Mouse (Mus musculus): ENCODE data around the gene Carmil2. TPM values are rescaled to one million over a fixed set of nuclear protein-coding genes. Genes with fewer than 3 reads are reported as not detected.

Carmil2 gene
- under 1 TPM; 0.18 to 0.35 TPM for total RNA-seq (2021)
- long read RNA-seq, experiment 1, partial matches to known transcripts, result 0 of 2 reads
- long read RNA-seq, experiment 1, other reads (novel, unspliced or antisense), result 2 of 2 reads
- long read RNA-seq, experiment 2, partial matches to known transcripts, result 0 of 1 reads
- long read RNA-seq, experiment 2, other reads (novel, unspliced or antisense), result 1 of 1 reads

DNA sequence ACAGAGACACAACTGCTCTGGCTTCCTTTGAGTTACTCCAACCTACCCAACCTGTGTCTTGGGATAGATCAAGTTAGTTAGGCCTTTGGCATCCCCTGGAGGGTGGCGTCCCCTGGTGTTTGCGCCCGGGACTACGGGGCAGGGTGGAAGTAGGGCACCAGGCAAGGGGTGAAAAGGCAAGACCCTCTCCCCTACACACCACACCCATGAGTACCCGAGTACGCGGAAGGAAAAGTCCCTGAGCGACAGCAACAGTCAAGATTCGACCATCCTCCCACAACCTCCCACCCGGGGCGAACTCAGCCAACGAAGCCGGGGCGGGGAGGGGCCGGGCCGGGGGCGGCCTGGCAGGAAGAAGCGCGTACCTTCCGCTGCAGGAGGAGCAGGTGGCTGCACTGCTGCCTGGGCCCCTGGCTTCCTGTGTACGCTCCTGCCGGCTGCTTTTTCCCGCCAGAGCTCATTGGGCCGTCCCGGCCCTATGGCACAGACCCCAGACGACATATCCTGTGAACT lies at the start of gene Carmil2:
Gene Carmil2, plus strand, starts transcription at position 479 of the 513 bp plus-strand sequence.
- intact Hi-C loops (cut with DNase I; ENCODE audit: low total_unique reads), result no loop called here
- peak; percentile 65 for DNase-seq

- DNase-seq, result no peak
- intact Hi-C loops (cut with DNase I; ENCODE audit: low total_unique reads), result no loop called here
Observed at GRCm38 (mm10) chr8:105636963-105637510, 49.0 kb upstream of the Carmil2 start, which contains the start of gene Agrp. Gene Agrp, minus strand, starts transcription at chr8:105637393.

DNA sequence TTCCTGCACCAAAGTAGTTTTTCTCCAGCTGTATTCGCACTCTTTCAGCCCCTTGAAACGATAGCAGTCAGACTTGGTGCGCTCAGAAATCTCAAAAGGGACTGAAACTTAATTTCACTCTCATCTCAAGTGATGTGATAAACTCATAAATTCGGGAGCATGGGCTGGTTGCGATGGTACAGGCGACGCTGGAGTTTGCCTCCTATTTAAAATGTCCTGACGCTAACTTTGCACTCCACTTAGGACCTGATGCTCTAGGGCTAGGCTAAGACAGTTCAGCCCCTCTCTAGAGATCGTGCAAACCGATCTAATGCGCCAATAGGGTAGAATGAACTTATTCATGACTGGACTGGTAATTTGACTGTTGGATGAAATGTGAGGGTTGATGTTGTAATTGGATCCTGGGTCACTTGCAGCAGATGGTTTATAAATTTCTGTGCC lies 48.5 kb upstream of the Carmil2 start:
- intact Hi-C loops (cut with DNase I; ENCODE audit: low total_unique reads), result no loop called here
- DNase-seq, result no peak

- no peak for DNase-seq
- intact Hi-C loops (cut with DNase I; ENCODE audit: low total_unique reads), result no loop called here
Observed at GRCm38 (mm10) chr8:105638510-105638909, 47.6 kb upstream of the Carmil2 start.

GRCm38 (mm10) chr8:105639835-105640234 lies 46.2 kb upstream of the Carmil2 start:
- no peak for DNase-seq
- intact Hi-C loops (cut with DNase I; ENCODE audit: low total_unique reads), result no loop called here

DNA sequence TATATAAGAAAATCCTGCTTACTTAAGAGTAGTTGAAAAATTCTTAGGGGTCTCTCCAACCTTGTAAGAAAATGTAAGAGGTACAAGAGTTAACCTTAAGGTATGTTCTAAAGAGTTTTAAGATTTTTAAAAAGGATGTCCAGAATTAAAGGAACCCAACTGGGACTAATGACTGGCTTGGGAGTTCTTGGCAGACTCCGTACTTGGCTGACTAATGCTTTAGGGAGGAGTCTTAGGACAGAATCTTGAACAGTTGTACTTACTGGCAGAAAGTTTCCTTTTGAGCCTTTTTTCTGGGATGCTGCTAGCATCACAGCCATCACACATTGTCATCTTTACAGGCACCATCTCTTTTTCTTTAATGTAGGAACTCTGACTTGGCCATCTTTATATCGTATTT lies 45.6 kb upstream of the Carmil2 start:
- DNase-seq, result no peak
- intact Hi-C loops (cut with DNase I; ENCODE audit: low total_unique reads), result no loop called here

- no peak for DNase-seq
- intact Hi-C loops (cut with DNase I; ENCODE audit: low total_unique reads), result no loop called here
Observed at GRCm38 (mm10) chr8:105645205-105645604, 40.9 kb upstream of the Carmil2 start.

DNA sequence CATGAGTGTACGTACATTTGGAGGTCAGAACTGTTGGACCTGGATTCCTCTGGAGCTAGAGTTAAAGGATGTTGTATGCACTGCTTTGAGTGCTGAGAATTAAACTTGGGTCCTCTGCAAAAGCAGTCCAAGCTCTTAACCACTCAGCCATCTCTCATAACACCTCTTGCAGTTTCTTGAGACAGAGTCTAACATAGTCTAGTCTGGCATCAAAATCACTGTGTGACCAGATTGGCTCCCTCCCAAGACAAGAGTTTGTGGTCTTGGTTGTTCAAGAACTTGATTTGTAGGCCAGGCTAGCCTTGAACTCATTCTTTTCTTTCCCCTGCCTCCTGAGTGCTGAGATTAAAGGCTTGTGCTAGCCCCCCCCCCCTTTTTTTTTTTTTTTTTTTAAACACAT lies 37.1 kb upstream of the Carmil2 start:
- intact Hi-C loops (cut with DNase I; ENCODE audit: low total_unique reads), result no loop called here
- no peak for DNase-seq

DNA sequence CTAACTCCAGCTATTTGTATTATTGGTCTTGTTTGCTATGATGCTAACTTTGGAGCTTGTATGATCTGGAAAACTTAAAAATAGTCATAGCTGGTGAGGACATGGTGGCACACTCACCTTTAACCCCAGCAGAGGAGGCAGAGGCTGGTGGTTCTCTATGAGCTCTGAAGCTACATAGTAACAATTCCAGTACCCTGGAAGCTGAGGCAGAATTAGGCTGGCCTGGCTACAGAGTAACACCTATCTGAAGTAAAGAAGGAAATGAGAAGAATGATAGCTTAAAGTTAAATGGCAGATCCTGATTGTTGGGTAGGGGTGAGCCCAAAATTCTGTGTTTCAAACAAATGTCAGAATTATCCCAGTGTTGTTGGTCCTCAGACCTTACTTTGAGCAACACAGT lies 28.4 kb upstream of the Carmil2 start:
- intact Hi-C loops (cut with DNase I; ENCODE audit: low total_unique reads), result no loop called here
- DNase-seq, result no peak

DNA sequence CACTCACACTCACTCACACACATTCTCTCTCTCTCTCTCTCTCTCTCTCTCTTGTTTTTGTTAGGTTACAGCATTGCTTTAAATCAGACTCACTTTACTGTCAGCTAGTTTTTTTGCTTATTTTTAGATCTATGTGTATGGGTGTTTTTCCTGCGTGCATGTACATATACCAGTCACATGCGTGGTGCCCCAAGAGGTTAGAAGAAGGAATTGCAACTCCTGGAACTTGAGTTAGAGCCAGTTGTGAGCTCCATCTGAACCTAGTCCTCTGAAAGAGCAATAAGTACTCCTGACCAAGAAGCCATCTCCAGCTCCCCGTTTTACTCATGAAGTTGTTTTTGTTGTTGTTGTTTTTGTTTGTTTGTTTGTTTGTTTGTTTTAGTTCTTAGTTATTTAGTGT lies 24.9 kb upstream of the Carmil2 start:
- intact Hi-C loops (cut with DNase I; ENCODE audit: low total_unique reads), result no loop called here
- DNase-seq, result no peak

GRCm38 (mm10) chr8:105677891-105678290 lies 8.2 kb upstream of the Carmil2 start:
- intact Hi-C loops (cut with DNase I; ENCODE audit: low total_unique reads), result no loop called here
- DNase-seq, result no peak

DNA sequence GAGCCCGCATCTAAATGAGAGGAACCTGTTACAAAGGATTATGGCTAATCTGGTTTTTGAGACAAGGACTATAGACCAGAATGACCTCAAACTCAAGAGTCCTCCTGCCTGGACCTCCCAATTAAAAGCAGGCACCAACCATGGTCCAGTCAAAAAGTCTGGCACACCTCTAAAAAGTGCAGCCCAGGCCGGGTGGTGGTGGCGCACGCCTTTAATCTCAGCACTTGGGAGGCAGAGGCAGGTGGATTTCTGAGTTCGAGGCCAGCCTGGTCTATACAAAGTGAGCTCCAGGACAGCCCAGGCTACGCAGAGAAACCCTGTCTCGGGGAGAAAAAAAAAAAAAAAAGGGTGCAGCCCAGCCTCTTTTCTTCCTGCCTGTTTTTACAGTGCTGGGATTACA lies 749 bp upstream of the Carmil2 start:
- intact Hi-C loops (cut with DNase I; ENCODE audit: low total_unique reads), result no loop called here
- DNase-seq, result no peak

GRCm38 (mm10) chr8:105686551-105686950 lies 477 bp downstream of the Carmil2 start:
- intact Hi-C loops (cut with DNase I; ENCODE audit: low total_unique reads), result no loop called here

DNA sequence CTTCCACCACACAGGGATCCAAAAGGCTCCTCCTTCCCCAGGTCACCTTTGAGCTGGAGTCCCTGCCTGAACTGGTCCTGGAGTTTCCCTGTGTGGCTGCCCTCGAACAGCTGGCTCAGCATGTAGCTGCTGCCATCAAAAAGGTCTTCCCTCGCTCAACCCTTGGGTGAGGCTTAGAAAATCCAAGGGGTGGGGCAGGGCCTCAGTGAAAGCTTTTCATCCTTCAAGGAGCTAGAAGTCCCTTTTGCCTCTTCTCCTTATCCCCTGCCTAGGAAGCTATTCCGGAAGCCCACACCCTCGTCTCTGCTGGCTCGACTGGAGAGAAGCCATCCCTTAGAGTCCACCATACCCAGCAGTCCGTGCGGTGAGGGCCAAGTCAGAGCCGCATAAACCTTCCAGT lies 1.4 kb downstream of the Carmil2 start:
- intact Hi-C loops (cut with DNase I; ENCODE audit: low total_unique reads), result no loop called here
- no peak for DNase-seq

More at GRCm38 (mm10) chr8:105686551-105686950, 477 bp downstream of the Carmil2 start:
- DNase-seq, result no peak

DNA sequence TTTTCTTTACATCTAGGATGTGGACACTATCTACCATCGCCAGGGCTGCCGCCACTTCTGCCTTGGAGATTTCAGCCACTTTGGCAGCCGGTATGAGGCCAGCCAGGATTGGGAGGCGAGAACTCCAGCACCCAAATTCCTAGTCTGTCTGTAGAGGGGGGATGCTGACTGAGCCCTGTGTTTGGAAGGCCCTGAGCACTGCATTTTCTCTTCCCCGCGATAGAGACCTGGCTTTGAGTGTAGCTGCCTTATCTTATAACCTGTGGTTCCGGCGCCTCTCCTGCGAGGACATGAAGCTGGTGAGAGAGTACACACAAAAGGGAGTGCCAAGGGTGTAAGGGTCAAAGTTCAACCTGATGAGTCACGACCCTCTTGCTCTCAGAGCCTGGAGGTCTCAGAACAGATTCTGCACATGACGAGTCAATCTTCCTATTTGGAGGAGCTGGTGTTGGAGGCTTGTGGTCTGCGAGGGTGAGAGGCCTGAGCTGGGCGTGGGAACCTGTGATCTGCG lies 2.2 kb downstream of the Carmil2 start:
- intact Hi-C loops (cut with DNase I; ENCODE audit: low total_unique reads), result no loop called here

DNA sequence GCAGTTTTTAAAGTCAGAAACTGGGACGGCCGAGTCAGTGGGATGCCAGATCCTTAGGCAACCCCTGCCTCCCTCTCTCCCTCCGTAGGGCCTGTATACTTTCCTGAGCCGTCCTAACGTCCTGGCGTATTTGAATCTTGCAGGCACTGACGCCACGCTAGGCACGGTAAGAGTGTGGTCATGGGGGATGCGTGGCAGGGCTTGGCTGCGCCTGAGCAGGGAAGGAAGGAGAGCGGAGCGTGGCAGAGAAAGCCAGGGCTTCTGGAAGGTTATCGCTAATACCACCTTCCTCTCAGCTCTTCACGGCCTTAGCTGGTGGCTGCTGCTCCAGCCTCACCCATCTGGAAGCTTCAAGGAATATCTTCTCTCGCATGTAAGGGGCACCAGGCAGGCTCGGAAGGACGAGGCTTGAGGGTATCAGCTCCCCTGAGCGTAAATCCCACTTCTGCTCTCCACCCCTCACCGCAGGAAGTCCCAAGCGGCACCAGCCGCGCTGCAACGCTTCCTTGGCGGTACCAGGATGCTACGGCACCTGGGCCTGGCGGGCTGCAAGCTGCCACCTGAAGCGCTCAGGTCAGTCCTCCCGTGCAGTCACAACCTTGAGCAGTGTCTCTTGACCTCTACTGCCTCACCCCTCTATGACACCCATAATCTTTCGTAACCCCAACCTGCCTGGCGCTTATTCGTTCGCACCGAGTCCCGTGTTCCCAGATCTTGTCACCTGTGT lies 3.3 kb downstream of the Carmil2 start:
- intact Hi-C loops (cut with DNase I; ENCODE audit: low total_unique reads), result no loop called here
- DNase-seq, result no peak

More for the DNA sequence above, 2.2 kb downstream of the Carmil2 start:
- DNase-seq, result no peak

GRCm38 (mm10) chr8:105689983-105690360 lies 3.9 kb downstream of the Carmil2 start:
- no peak for DNase-seq
- intact Hi-C loops (cut with DNase I; ENCODE audit: low total_unique reads), result no loop called here

DNA sequence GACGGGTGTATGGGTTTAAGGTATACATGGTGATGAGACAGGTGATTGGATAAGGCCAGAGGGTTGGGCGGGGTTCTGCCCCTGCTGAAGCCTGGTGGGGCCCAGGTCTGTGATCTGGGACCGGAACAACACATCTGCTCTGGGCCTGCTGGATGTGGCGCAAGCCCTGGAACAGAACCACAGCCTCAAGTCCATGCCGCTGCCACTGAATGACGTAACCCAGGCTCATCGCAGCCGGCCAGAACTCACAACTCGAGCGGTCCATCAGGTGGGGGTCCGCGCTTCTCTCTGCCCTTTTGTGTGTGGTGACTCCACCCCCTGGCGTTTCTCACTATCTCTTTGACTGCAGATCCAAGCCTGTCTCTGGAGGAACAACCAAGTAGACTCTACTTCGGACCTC lies 4.9 kb downstream of the Carmil2 start:
- DNase-seq, result no peak
- intact Hi-C loops (cut with DNase I; ENCODE audit: low total_unique reads), result no loop called here

GRCm38 (mm10) chr8:105692449-105693182 lies 6.5 kb downstream of the Carmil2 start:
- no peak for DNase-seq
- intact Hi-C loops (cut with DNase I; ENCODE audit: low total_unique reads), result no loop called here

- intact Hi-C loops (cut with DNase I; ENCODE audit: low total_unique reads), result no loop called here
- DNase-seq, result peak; percentile 63
Observed at GRCm38 (mm10) chr8:105693648-105694047, 7.6 kb downstream of the Carmil2 start.
